Mouse (Mus musculus): Measurements from ENCODE around the gene Olfr424. TPM values are rescaled to one million over a fixed set of nuclear protein-coding genes. Genes with fewer than 3 reads are reported as not detected.

Olfr424 gene
- polyA plus RNA-seq (2015; fragmentation: Nextera tagmentation; extraction: Ambion mirVana): not detected in 2 replicates

- WGBS: 83% methylated on average over 3 of the region's 3 CpGs
These were observed at the start of gene Olfr424 for GRCm38 (mm10) chr1:174131217-174131616. Olfr424 (plus strand) TSS chr1:174131517.

GRCm38 (mm10) chr1:174084031-174084430, 47.3 kb upstream of the Olfr424 start, which contains the start of gene Olfr429:
Olfr429 (plus strand) TSS chr1:174084331.
- 88% methylated on average over 2 of the region's 2 CpGs for whole genome bisulfite sequencing
- ATAC-seq: no peak

More at GRCm38 (mm10) chr1:174131217-174131616, at the start of gene Olfr424:
- Histone ChIP-seq H3K4me2 (replicated peaks; ENCODE audit: low read depth) (no peak within 1 kb of the TSS), H3K4me1 (replicated peaks; ENCODE audit: control insufficient read depth, insufficient read depth, low read length) (no peaks in the 10 kb centered on the region), H3K27ac (ENCODE audit: low read depth, low read length) (no peak within 1 kb of the TSS), H3K36me3 (ENCODE audit: control insufficient read depth, insufficient read depth) (no peaks in the 10 kb centered on the region), H3K4me3 (ENCODE audit: low read depth, low read length) (no peak within 1 kb of the TSS), H3K9ac (ENCODE audit: low read depth, low read length) (no peak within 1 kb of the TSS), H3K9me3 (ENCODE audit: control insufficient read depth) (no peaks in the 10 kb centered on the region), H3K27me3 (replicated peaks; ENCODE audit: control insufficient read depth, insufficient read depth, low read length) (no peaks in the 10 kb centered on the region)
- TF ChIP-seq CTCF (IDR thresholded peaks at IDR 0.05; ENCODE audit: low read depth): no peak
- no peak for ATAC-seq

DNA sequence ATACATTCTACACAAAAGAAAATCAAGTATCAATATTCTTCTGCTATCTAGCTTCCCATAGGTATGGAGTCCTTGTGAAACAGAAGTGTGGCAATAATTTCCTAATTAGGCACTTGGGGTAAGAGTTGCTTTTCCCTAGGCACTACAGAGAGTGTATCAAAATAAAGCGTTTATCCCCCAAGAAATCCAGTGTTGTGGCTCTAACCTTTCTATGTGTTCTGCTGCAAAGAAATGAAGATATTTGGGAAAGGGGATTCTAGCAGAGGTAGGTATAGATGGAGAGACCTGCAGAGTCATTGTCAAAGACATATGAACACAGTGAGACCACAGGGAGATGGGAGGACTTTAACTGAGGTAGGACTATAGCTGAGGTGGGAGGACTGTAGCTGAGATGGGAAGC, 34.7 kb upstream of the Olfr424 start, which contains the start of gene Olfr427:
TSS of gene Olfr427 (plus strand) at position 301 of the 400 bp plus-strand sequence.
- H3K27me3 ChIP-seq (replicated peaks; ENCODE audit: control insufficient read depth, insufficient read depth, low read length): no peaks in the 10 kb centered on the region
- no peaks in the 10 kb centered on the region for H3K36me3 ChIP-seq (ENCODE audit: control insufficient read depth, insufficient read depth)
- H3K4me1 ChIP-seq (replicated peaks; ENCODE audit: control insufficient read depth, insufficient read depth, low read length): no peaks in the 10 kb centered on the region
- H3K4me2 ChIP-seq (replicated peaks; ENCODE audit: low read depth): no peak within 1 kb of the TSS
- H3K27ac ChIP-seq (ENCODE audit: low read depth, low read length): no peak within 1 kb of the TSS
- WGBS: 83% methylated on average over 1 of the region's 1 CpGs
- H3K9ac ChIP-seq (ENCODE audit: low read depth, low read length): no peak within 1 kb of the TSS
- no peak within 1 kb of the TSS for H3K4me3 ChIP-seq (ENCODE audit: low read depth, low read length)
- TF ChIP-seq CTCF (IDR thresholded peaks at IDR 0.05; ENCODE audit: low read depth): no peak
- no peaks in the 10 kb centered on the region for H3K9me3 ChIP-seq (ENCODE audit: control insufficient read depth)
- no peak for ATAC-seq

More at GRCm38 (mm10) chr1:174084031-174084430, 47.3 kb upstream of the Olfr424 start, which contains the start of gene Olfr429:
- Histone ChIP-seq H3K27ac (ENCODE audit: low read depth, low read length) (no peak within 1 kb of the TSS), H3K4me2 (replicated peaks; ENCODE audit: low read depth) (no peak within 1 kb of the TSS), H3K36me3 (ENCODE audit: control insufficient read depth, insufficient read depth) (no peaks in the 10 kb centered on the region), H3K9me3 (ENCODE audit: control insufficient read depth) (no peaks in the 10 kb centered on the region), H3K4me3 (ENCODE audit: low read depth, low read length) (no peak within 1 kb of the TSS), H3K27me3 (replicated peaks; ENCODE audit: control insufficient read depth, insufficient read depth, low read length) (no peaks in the 10 kb centered on the region), H3K9ac (ENCODE audit: low read depth, low read length) (no peak within 1 kb of the TSS), H3K4me1 (replicated peaks; ENCODE audit: control insufficient read depth, insufficient read depth, low read length) (no peaks in the 10 kb centered on the region)
- TF ChIP-seq CTCF (IDR thresholded peaks at IDR 0.05; ENCODE audit: low read depth): no peak

- H3K9ac ChIP-seq (ENCODE audit: low read depth, low read length): no peak overlapping the region
- no peak overlapping the region for H3K4me3 ChIP-seq (ENCODE audit: low read depth, low read length)
- H3K4me2 ChIP-seq (replicated peaks; ENCODE audit: low read depth): no peak overlapping the region
- H3K27me3 ChIP-seq (replicated peaks; ENCODE audit: control insufficient read depth, insufficient read depth, low read length): no peaks in the 10 kb centered on the region
- H3K9me3 ChIP-seq (ENCODE audit: control insufficient read depth): no peaks in the 10 kb centered on the region
- TF ChIP-seq CTCF (IDR thresholded peaks at IDR 0.05; ENCODE audit: low read depth): peak; percentile 61
- H3K4me1 ChIP-seq (replicated peaks; ENCODE audit: control insufficient read depth, insufficient read depth, low read length): no peaks in the 10 kb centered on the region
- no peak for ATAC-seq
- 64% methylated on average over 2 of the region's 2 CpGs for WGBS
- no peak overlapping the region for H3K27ac ChIP-seq (ENCODE audit: low read depth, low read length)
- no peaks in the 10 kb centered on the region for H3K36me3 ChIP-seq (ENCODE audit: control insufficient read depth, insufficient read depth)
These were observed 27.6 kb upstream of the Olfr424 start for GRCm38 (mm10) chr1:174103735-174104134.

DNA sequence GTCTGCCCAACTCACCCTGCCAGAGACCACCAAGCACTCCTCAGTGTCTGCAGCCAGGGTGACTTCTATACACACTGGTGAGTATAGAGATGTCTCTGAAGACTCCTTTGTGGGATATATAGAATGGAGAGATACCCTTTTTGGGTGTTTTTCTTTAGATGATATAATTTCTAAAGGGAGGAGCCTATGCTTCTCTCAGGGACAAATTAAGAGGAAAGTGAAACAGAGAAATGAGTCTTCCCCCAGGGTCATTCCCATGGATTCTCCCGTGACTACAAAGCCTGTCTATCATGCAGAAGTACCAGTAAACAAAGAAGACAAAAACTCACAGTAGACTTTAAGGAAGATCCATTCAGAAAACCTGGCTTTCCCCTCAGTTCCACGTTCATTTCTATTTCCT, 10.3 kb upstream of the Olfr424 start, which contains the start of gene Olfr231:
TSS of gene Olfr231 (minus strand) at position 101 of the 400 bp plus-strand sequence.
- TF ChIP-seq CTCF (IDR thresholded peaks at IDR 0.05; ENCODE audit: low read depth): no peak
- H3K9ac ChIP-seq (ENCODE audit: low read depth, low read length): no peak within 1 kb of the TSS
- no peak within 1 kb of the TSS for H3K27ac ChIP-seq (ENCODE audit: low read depth, low read length)
- H3K27me3 ChIP-seq (replicated peaks; ENCODE audit: control insufficient read depth, insufficient read depth, low read length): no peaks in the 10 kb centered on the region
- no peak within 1 kb of the TSS for H3K4me2 ChIP-seq (replicated peaks; ENCODE audit: low read depth)
- WGBS: 52% methylated on average over 2 of the region's 2 CpGs
- H3K4me3 ChIP-seq (ENCODE audit: low read depth, low read length): no peak within 1 kb of the TSS
- H3K4me1 ChIP-seq (replicated peaks; ENCODE audit: control insufficient read depth, insufficient read depth, low read length): no peaks in the 10 kb centered on the region
- H3K36me3 ChIP-seq (ENCODE audit: control insufficient read depth, insufficient read depth): no peaks in the 10 kb centered on the region
- no peak for ATAC-seq
- no peaks in the 10 kb centered on the region for H3K9me3 ChIP-seq (ENCODE audit: control insufficient read depth)

GRCm38 (mm10) chr1:174131999-174132398, 682 bp downstream of the Olfr424 start:
- no peak for ATAC-seq
- no peak overlapping the region for H3K4me3 ChIP-seq (ENCODE audit: low read depth, low read length)
- no peak overlapping the region for H3K27ac ChIP-seq (ENCODE audit: low read depth, low read length)
- no peaks in the 10 kb centered on the region for H3K9me3 ChIP-seq (ENCODE audit: control insufficient read depth)
- H3K27me3 ChIP-seq (replicated peaks; ENCODE audit: control insufficient read depth, insufficient read depth, low read length): no peaks in the 10 kb centered on the region
- H3K4me2 ChIP-seq (replicated peaks; ENCODE audit: low read depth): no peak overlapping the region
- no peaks in the 10 kb centered on the region for H3K4me1 ChIP-seq (replicated peaks; ENCODE audit: control insufficient read depth, insufficient read depth, low read length)
- TF ChIP-seq CTCF (IDR thresholded peaks at IDR 0.05; ENCODE audit: low read depth): no peak
- no peaks in the 10 kb centered on the region for H3K36me3 ChIP-seq (ENCODE audit: control insufficient read depth, insufficient read depth)
- WGBS: 79% methylated on average over 3 of the region's 3 CpGs
- H3K9ac ChIP-seq (ENCODE audit: low read depth, low read length): no peak overlapping the region
